Mouse (Mus musculus) forebrain, embryonic 11.5 days (tissue): ENCODE measurements around the gene 2310022A10Rik. TPM values are rescaled to one million over a fixed set of nuclear protein-coding genes. Genes with fewer than 3 reads are reported as not detected.

ENCODE experiments used
- ATAC-seq: fragments of 200-750 bp; cut with Nextera tagmentation; replicated peaks from 2 replicates; pipeline ENCODE4 v1.8.0; 2017; ENCODE audit warnings: moderate TSS enrichment; ENCODE audit not compliant: low FRiP score
- DNase-seq: peaks from one replicate; pipeline ENCODE4 v3.0.0-alpha.2; 2017; ENCODE audit warnings: low spot score
- H3K27ac ChIP-seq: fragments of 300-500 bp; sonication (generic); 2 replicates; pipeline ENCODE4 v1.5.1; 2014; ENCODE audit warnings: low read depth, low read length
- H3K27me3 ChIP-seq: fragments of 300-500 bp; sonication (generic); 2 replicates; pipeline ENCODE4 v1.6.1; 2014; ENCODE audit warnings: mild to moderate bottlenecking, low read length, mixed read lengths; ENCODE audit not compliant: control insufficient read depth, insufficient read depth
- H3K36me3 ChIP-seq: fragments of 300-500 bp; sonication (generic); 2 replicates; pipeline ENCODE4 v1.6.1; 2014; ENCODE audit warnings: mild to moderate bottlenecking, low read length, moderate library complexity, mixed read lengths; ENCODE audit not compliant: control insufficient read depth, insufficient read depth
- H3K4me1 ChIP-seq: fragments of 300-500 bp; sonication (generic); replicated peaks from 2 replicates; pipeline ENCODE4 v1.6.1; 2014; ENCODE audit warnings: low read length, mixed read lengths; ENCODE audit not compliant: control insufficient read depth, insufficient read depth
- H3K4me2 ChIP-seq: fragments of 300-500 bp; sonication (generic); 2 replicates; pipeline ENCODE4 v1.6.1; 2014; ENCODE audit warnings: low read depth, mild to moderate bottlenecking, low read length, moderate library complexity, mixed read lengths; ENCODE audit not compliant: severe bottlenecking
- H3K4me3 ChIP-seq: fragments of 300-500 bp; sonication (generic); 2 replicates; pipeline ENCODE4 v1.5.1; 2014; ENCODE audit warnings: low read depth, low read length
- H3K9ac ChIP-seq: fragments of 300-500 bp; sonication (generic); 2 replicates; pipeline ENCODE4 v1.6.1; 2014; ENCODE audit warnings: low read length
- H3K9me3 ChIP-seq: fragments of 300-500 bp; sonication (generic); 2 replicates; pipeline ENCODE4 v1.6.1; 2016; ENCODE audit warnings: low read length, mixed read lengths; ENCODE audit not compliant: control insufficient read depth
- WGBS: fragments of 180-500 bp; shearing (Covaris S2); extraction: QIAGEN DNeasy Blood & Tissue Kit; methylation state at CpG from one replicate; pipeline ENCODE4 v1.1.7; 2014; 5-methylcytosine and 5-hydroxymethylcytosine counted together
- polyA plus RNA-seq: library from polyadenylated mRNA; unstranded; fragments of >200 nt; fragmentation: Nextera tagmentation; extraction: Ambion mirVana; gene quantifications from 2 replicates; pipeline ENCODE4 v1.2.1, GENCODE M21; 2014

Gene 2310022A10Rik
- polyA plus RNA-seq, 1 experiment from 2014 or later, result 34.0 TPM

GRCm38 (mm10) chr7:27543065-27543464 lies 10.0 kb upstream of the 2310022A10Rik start:
- H3K27me3 ChIP-seq, result no peaks in the 10 kb centered on the region

GRCm38 (mm10) chr7:27543851-27544250 lies 9.2 kb upstream of the 2310022A10Rik start:
- Histone ChIP-seq H3K9ac (no peak overlapping the region), H3K4me2 (no peak overlapping the region), H3K36me3 (no peaks in the 10 kb centered on the region), H3K27me3 (no peaks in the 10 kb centered on the region), H3K4me3 (no peak overlapping the region), H3K9me3 (no peaks in the 10 kb centered on the region), H3K4me1 (no peaks in the 10 kb centered on the region; the same call in 1 of the 2 replicates), H3K27ac (no peak overlapping the region)
- DNase-seq (no peak), ATAC-seq (no peak)
- 85% methylated on average over 4 of the region's 4 CpGs for WGBS

More at GRCm38 (mm10) chr7:27543065-27543464, 10.0 kb upstream of the 2310022A10Rik start:
- no peaks in the 10 kb centered on the region for H3K36me3 ChIP-seq
- no peak for ATAC-seq
- H3K4me1 ChIP-seq, result no peaks in the 10 kb centered on the region; the same call in 1 of the 2 replicates
- H3K9me3 ChIP-seq, result no peaks in the 10 kb centered on the region
- 59% methylated on average over 6 of the region's 6 CpGs for WGBS
- peak overlapping the region; percentile 38 for H3K4me3 ChIP-seq
- peak overlapping the region; percentile 62; the same call in 1 of the 2 replicates for H3K9ac ChIP-seq
- no peak for DNase-seq
- H3K27ac ChIP-seq, result no peak overlapping the region
- H3K4me2 ChIP-seq, result peak overlapping the region; percentile 78

GRCm38 (mm10) chr7:27544675-27545370 lies 8.2 kb upstream of the 2310022A10Rik start:
- H3K27me3 ChIP-seq, result no peaks in the 10 kb centered on the region
- 88% methylated on average over 12 of the region's 12 CpGs for WGBS
- no peak overlapping the region for H3K27ac ChIP-seq
- ATAC-seq (no peak), DNase-seq (no peak)
- H3K36me3 ChIP-seq, result no peaks in the 10 kb centered on the region
- H3K4me1 ChIP-seq, result no peaks in the 10 kb centered on the region; the same call in 1 of the 2 replicates
- no peak overlapping the region for H3K4me2 ChIP-seq
- no peak overlapping the region for H3K9ac ChIP-seq
- H3K9me3 ChIP-seq, result no peaks in the 10 kb centered on the region
- no peak overlapping the region for H3K4me3 ChIP-seq

GRCm38 (mm10) chr7:27549597-27549996 lies 3.4 kb upstream of the 2310022A10Rik start:
- Histone ChIP-seq H3K4me2 (no peak overlapping the region), H3K9me3 (no peaks in the 10 kb centered on the region), H3K4me3 (no peak overlapping the region), H3K27ac (no peak overlapping the region), H3K9ac (no peak overlapping the region), H3K27me3 (no peaks in the 10 kb centered on the region), H3K36me3 (no peaks in the 10 kb centered on the region), H3K4me1 (peaks cover 5% of the 10 kb centered on the region; the same call in 1 of the 2 replicates)
- WGBS, result 78% methylated on average over 6 of the region's 6 CpGs
- DNase-seq, result no peak
- no peak for ATAC-seq

- no peak overlapping the region for H3K27ac ChIP-seq
- peak overlapping the region; percentile 72; the same call in 1 of the 2 replicates for H3K4me3 ChIP-seq
- H3K4me2 ChIP-seq, result peak overlapping the region; percentile 71; the same call in 1 of the 2 replicates
- DNase-seq (no peak), ATAC-seq (no peak)
- WGBS, result 57% methylated on average over 5 of the region's 5 CpGs
- peaks cover 6% of the 10 kb centered on the region; the same call in 1 of the 2 replicates for H3K4me1 ChIP-seq
- H3K27me3 ChIP-seq, result no peaks in the 10 kb centered on the region
- peak overlapping the region; percentile 6; the same call in 1 of the 2 replicates for H3K9ac ChIP-seq
- no peaks in the 10 kb centered on the region for H3K9me3 ChIP-seq
- H3K36me3 ChIP-seq, result no peaks in the 10 kb centered on the region
Observed at GRCm38 (mm10) chr7:27552070-27552469, 963 bp upstream of the 2310022A10Rik start.

GRCm38 (mm10) chr7:27560291-27560887 lies 7.4 kb downstream of the 2310022A10Rik start:
- no peak for ATAC-seq
- no peak overlapping the region for H3K4me3 ChIP-seq
- H3K27me3 ChIP-seq, result no peaks in the 10 kb centered on the region
- no peak overlapping the region for H3K27ac ChIP-seq
- H3K4me2 ChIP-seq, result no peak overlapping the region
- H3K9me3 ChIP-seq, result no peaks in the 10 kb centered on the region
- no peaks in the 10 kb centered on the region for H3K4me1 ChIP-seq
- peaks cover under 1% of the 10 kb centered on the region; the same call in 1 of the 2 replicates for H3K36me3 ChIP-seq
- WGBS, result 85% methylated on average over 8 of the region's 8 CpGs
- no peak overlapping the region for H3K9ac ChIP-seq
- DNase-seq, result no peak

GRCm38 (mm10) chr7:27560978-27561377 lies 7.9 kb downstream of the 2310022A10Rik start:
- Histone ChIP-seq H3K4me1 (no peaks in the 10 kb centered on the region), H3K4me2 (no peak overlapping the region), H3K27ac (no peak overlapping the region), H3K27me3 (no peaks in the 10 kb centered on the region), H3K9me3 (no peaks in the 10 kb centered on the region), H3K36me3 (peaks cover 2% of the 10 kb centered on the region; the same call in 1 of the 2 replicates), H3K4me3 (no peak overlapping the region), H3K9ac (no peak overlapping the region)
- WGBS, result 96% methylated on average over 1 of the region's 1 CpGs
- DNase-seq (no peak), ATAC-seq (no peak)

- DNase-seq, result no peak
- no peak for ATAC-seq
- H3K4me3 ChIP-seq, result no peak overlapping the region
- H3K36me3 ChIP-seq, result peaks cover 7% of the 10 kb centered on the region; the same call in 1 of the 2 replicates
- WGBS, result 93% methylated on average over 5 of the region's 5 CpGs
- no peaks in the 10 kb centered on the region for H3K4me1 ChIP-seq
- H3K27ac ChIP-seq, result no peak overlapping the region
- no peak overlapping the region for H3K9ac ChIP-seq
- H3K27me3 ChIP-seq, result no peaks in the 10 kb centered on the region
- no peak overlapping the region for H3K4me2 ChIP-seq
- H3K9me3 ChIP-seq, result no peaks in the 10 kb centered on the region
Observed at GRCm38 (mm10) chr7:27569580-27570224, 16.7 kb downstream of the 2310022A10Rik start.
